Mouse (Mus musculus): ENCODE measurements around the gene Bhlha9.
"Not testable (repeated sequence)": the region's sequence is repeated elsewhere in the genome, so short reads cannot be mapped to it uniquely, and the experiment has no call there.

Bhlha9 gene

GRCm38 (mm10) chr11:76666002-76666649, 6.1 kb upstream of the Bhlha9 start:
- peak; percentile 45 to 52 for DNase-seq

- no peak for DNase-seq
These were observed 4.5 kb upstream of the Bhlha9 start for GRCm38 (mm10) chr11:76667807-76668206.

- peak in 1 of 2 experiments; percentile 63 for DNase-seq
These were observed 503 bp downstream of the Bhlha9 start for GRCm38 (mm10) chr11:76672561-76673384.

- DNase-seq, result peak; percentile 18 to 31
These were observed 1.9 kb downstream of the Bhlha9 start for GRCm38 (mm10) chr11:76674199-76674598.

GRCm38 (mm10) chr11:76674704-76675103, 2.4 kb downstream of the Bhlha9 start:
- DNase-seq, result peak in 1 of 2 experiments; percentile 24

GRCm38 (mm10) chr11:76679508-76679907, 7.2 kb downstream of the Bhlha9 start, which contains the start of gene Trarg1:
Gene Trarg1, plus strand, starts transcription at chr11:76679808.
- not testable (repeated sequence) for DNase-seq

DNA sequence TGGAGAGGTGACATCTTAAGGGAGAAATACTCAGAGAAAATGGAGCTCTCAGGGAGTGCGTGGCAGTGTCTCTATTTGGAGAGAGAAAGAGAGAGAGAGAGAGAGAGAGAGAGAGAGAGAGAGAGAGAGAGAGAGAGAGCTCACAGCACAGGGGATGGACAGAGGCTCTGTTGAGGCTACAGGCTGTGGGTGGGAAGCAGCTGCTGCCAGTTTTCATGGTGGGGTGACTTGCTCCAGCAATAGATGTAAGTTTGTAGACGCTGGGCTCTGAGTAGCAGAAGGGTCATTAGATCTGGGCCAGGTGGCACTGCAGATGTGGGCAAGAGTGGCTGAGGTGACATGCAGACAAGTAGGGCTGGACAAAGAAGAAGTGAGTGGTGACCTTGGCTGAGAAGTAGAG, 13.3 kb downstream of the Bhlha9 start:
- DNase-seq, result no peak

GRCm38 (mm10) chr11:76692096-76692495, 19.8 kb downstream of the Bhlha9 start:
- DNase-seq, result no peak

DNA sequence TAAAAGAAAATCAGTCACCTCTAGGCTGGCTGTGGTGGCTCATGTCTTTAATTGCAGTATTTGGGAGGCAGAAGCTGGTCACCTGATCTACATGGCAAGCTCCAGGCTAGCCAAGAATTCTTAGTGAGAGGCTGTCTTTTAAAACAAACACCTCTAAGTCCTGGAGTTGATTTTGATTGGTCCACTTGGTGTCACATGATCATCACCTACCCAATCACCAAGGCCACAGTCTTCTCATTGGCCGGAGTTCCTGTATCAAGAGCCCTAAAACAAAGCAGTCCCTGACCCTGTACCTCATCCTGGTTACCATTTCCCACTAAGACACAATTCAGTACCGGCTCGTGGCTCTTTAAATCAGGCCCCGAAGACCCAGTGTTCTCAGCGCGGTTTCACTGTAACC, 23.5 kb downstream of the Bhlha9 start:
- peak in 1 of 2 experiments; percentile 9 for DNase-seq

DNA sequence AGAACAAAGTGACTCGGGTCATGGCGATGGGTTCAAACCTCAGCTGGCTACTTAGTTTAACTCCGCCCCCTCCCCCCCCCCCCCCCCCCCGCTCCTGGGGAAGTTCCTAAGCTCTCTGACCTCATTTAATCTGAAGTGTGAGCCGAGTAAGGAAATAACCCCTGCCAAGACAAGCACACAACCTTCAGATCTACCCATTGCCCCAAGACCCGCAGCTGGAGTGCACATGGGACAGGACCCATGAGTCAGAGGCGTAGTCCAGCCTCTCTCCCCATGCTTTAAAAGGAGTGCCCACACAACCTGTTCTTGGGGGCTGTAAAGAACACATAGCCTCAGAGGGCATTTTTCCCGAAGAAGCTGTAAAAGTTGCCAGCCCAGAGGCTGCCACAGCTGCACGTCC, 27.4 kb downstream of the Bhlha9 start:
- DNase-seq, result no peak

DNA sequence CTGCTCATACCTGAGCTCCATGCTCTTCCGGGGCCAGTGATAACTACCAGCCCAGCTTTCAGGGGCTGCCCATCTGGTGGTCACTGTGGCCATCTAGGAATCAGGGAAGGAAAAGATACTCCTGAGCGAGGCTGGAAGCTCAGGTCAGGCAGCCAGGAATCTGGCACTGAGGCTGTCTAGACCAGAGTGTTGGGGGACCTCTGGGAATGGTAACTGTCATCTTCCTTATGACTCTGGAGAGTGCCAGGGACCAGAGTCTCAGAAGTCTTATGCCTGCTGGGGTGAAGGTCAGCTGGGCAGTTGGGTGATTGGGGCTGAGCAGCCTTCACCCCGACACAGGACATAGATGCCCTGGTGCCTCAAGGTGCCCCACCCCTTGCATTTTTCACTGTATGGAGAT, 35.4 kb downstream of the Bhlha9 start:
- no peak for DNase-seq

- no peak for DNase-seq
These were observed 35.8 kb downstream of the Bhlha9 start for GRCm38 (mm10) chr11:76708066-76708465.

- no peak for DNase-seq
These were observed 36.6 kb downstream of the Bhlha9 start for GRCm38 (mm10) chr11:76708881-76709280.

DNA sequence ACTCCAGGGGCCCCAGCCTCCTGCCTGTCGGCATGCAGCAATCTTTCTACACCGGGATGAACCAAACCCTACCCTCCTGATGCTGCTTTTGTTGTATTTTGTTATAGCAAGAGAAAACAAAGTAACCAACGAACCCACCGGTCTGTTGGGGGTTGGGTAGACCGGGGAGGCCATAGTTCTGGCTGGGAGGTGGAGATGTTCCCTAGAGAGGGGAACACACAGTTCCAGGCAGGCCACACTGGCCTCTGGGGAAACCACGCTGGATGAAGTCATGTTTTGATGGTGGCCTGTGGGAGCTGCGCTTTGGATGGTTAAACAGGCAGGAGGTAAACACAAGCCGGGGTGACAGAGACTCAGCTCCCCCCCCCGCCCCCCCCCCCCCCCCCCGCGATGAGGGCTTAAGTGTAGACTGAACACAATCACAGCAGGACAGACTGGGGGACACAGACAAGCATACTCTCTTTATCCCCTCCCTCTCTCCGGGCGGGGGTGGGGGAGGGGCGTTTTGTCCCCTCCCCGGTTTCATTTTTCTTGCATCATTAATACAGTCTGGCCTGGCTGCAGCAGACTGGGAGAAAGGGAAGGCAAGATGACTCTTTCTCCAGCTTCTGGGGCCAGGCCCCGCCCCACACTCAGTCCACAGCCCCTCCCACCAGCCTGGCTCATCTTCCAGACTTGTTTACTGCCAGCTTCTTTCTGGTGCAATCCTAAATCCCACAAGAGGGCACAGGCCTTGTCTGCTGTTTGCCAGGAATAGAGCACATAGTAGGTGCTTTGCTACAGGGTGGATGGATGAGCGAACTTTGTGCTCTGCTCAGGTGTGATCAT, 37.6 kb downstream of the Bhlha9 start:
- no peak for DNase-seq

- DNase-seq, result no peak
These were observed 44.7 kb downstream of the Bhlha9 start for GRCm38 (mm10) chr11:76717000-76717399.

Measured in cerebellum, postnatal 36 days (tissue).